Mouse (Mus musculus) lung, adult 2 months (tissue): ENCODE data around the gene BC005561.

ENCODE experiments used
- CTCF ChIP-seq: fragments of 200-500 bp; IDR thresholded peaks from 2 replicates; pipeline ENCODE4 v1.5.1; 2011; ENCODE audit warnings: mild to moderate bottlenecking, low read length, control low read depth; ENCODE audit not compliant: insufficient read depth
- POLR2A ChIP-seq: fragments of 200-500 bp; IDR thresholded peaks from 2 replicates; pipeline ENCODE4 v1.6.1; 2011; ENCODE audit warnings: low read depth, mild to moderate bottlenecking, control low read depth, low read length, borderline replicate concordance; ENCODE audit errors: extremely low read depth

DNA sequence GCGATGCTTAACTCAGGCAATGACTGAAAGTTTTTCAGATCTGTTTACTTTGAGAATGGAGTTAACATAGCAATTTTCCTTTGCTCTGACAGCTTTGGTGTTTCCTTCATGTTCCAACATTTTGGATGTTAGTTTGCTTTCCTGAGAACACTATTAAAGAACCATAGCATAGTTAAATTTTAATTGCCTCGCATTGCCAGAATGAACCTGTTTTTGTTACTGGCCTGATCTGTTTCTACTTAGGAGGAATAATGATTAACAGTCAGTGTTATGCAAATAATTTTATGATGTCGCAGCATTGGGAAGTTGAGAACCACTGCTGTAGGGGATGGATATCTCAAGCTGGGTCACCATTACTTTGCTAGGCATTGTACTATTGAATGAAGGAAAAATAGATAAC lies 3.1 kb downstream of the BC005561 start:
- TF ChIP-seq CTCF (no peak), POLR2A (no peak)
